Mouse (Mus musculus): ENCODE data around the gene Tacc3.

Gene Tacc3

GRCm38 (mm10) chr5:33655251-33655840 lies 2.6 kb upstream of the Tacc3 start:
- DNase-seq (ENCODE audit: low spot score), result no peak

GRCm38 (mm10) chr5:33656739-33657138 lies 1.2 kb upstream of the Tacc3 start:
- no peak for DNase-seq (ENCODE audit: low spot score)

GRCm38 (mm10) chr5:33657251-33657786 lies 609 bp upstream of the Tacc3 start:
- DNase-seq (ENCODE audit: low spot score), result no peak

GRCm38 (mm10) chr5:33658664-33659050 lies 729 bp downstream of the Tacc3 start:
- peak; percentile 41 for DNase-seq (ENCODE audit: low spot score)

GRCm38 (mm10) chr5:33668223-33668622 lies 10.3 kb downstream of the Tacc3 start:
- DNase-seq (ENCODE audit: low spot score), result peak; percentile 65

GRCm38 (mm10) chr5:33671659-33672058 lies 13.7 kb downstream of the Tacc3 start:
- DNase-seq (ENCODE audit: low spot score), result peak; percentile 48

GRCm38 (mm10) chr5:33674439-33674838 lies 16.5 kb downstream of the Tacc3 start:
- peak; percentile 70 for DNase-seq (ENCODE audit: low spot score)

- DNase-seq (ENCODE audit: low spot score), result peak; percentile 68
These were observed 18.0 kb downstream of the Tacc3 start for GRCm38 (mm10) chr5:33675964-33676363.

GRCm38 (mm10) chr5:33678244-33678643 lies 20.3 kb downstream of the Tacc3 start:
- DNase-seq (ENCODE audit: low spot score), result no peak

- DNase-seq (ENCODE audit: low spot score), result no peak
These were observed 23.1 kb downstream of the Tacc3 start for GRCm38 (mm10) chr5:33681044-33681443.

- DNase-seq (ENCODE audit: low spot score), result no peak
These were observed 23.9 kb downstream of the Tacc3 start for GRCm38 (mm10) chr5:33681611-33682388.

GRCm38 (mm10) chr5:33682963-33683362 lies 25.0 kb downstream of the Tacc3 start:
- no peak for DNase-seq (ENCODE audit: low spot score)

- peak; percentile 63 for DNase-seq (ENCODE audit: low spot score)
These were observed 26.1 kb downstream of the Tacc3 start for GRCm38 (mm10) chr5:33683897-33684652.

- DNase-seq (ENCODE audit: low spot score), result no peak
These were observed 27.0 kb downstream of the Tacc3 start for GRCm38 (mm10) chr5:33684932-33685331.

- DNase-seq (ENCODE audit: low spot score), result no peak
These were observed 29.2 kb downstream of the Tacc3 start for GRCm38 (mm10) chr5:33687142-33687541.

GRCm38 (mm10) chr5:33688278-33689220 lies 30.6 kb downstream of the Tacc3 start:
- peak; percentile 57 for DNase-seq (ENCODE audit: low spot score)

- DNase-seq (ENCODE audit: low spot score), result peak; percentile 95
These were observed 31.4 kb downstream of the Tacc3 start for GRCm38 (mm10) chr5:33689221-33689844.

- DNase-seq (ENCODE audit: low spot score), result peak; percentile 80
These were observed 32.1 kb downstream of the Tacc3 start for GRCm38 (mm10) chr5:33689852-33690645.

GRCm38 (mm10) chr5:33692393-33692792 lies 34.5 kb downstream of the Tacc3 start:
- peak; percentile 66 for DNase-seq (ENCODE audit: low spot score)

GRCm38 (mm10) chr5:33694461-33694847 lies 36.5 kb downstream of the Tacc3 start:
- no peak for DNase-seq (ENCODE audit: low spot score)

Data from MN1 (cell line).